11 mouse cellular contexts compared by ENCODE assay signal in genomic region chr12:105511671-105512502, GRCm38 (mm10). TPM values are rescaled to one million over a fixed set of nuclear protein-coding genes. Genes with fewer than 3 reads are reported as not detected.
DNase-seq lines count a peak whose midpoint lies in the region; ATAC-seq and TF ChIP-seq lines count a peak whose summit lies in the region.
"Had no signal": no experiment of that assay in that cellular context is flagged by ENCODE, and none has a peak within 500 bp of the region (broad histone marks: within the 10 kb centered on the region; RNA-seq: fewer than 3 reads in every experiment).

No protein-coding gene starts in this region.

- ATAC-seq in heart, embryonic 15.5 days (replicated peaks; ENCODE audit: insufficient number of reproducible peaks, insufficient read depth, low FRiP score, low read depth): peak; percentile 44
- ATAC-seq in liver, embryonic 12.5 days: no peak
- peak; percentile 47; the same call in 1 of the 2 replicates for ATAC-seq in intestine, postnatal 0 days
- ATAC-seq in neural tube, embryonic 15.5 days (ENCODE audit: low FRiP score): no peak
- ATAC-seq in midbrain, embryonic 16.5 days: no peak

- 57% methylated on average over 16 of the region's 16 CpGs for WGBS in heart, embryonic 15.5 days
- WGBS in liver, embryonic 12.5 days (ENCODE audit: insufficient replicate concordance): 67% methylated on average over 16 of the region's 16 CpGs
- WGBS in intestine, postnatal 0 days: 54% methylated on average over 16 of the region's 16 CpGs
- 65% methylated on average over 16 of the region's 16 CpGs for WGBS in neural tube, embryonic 15.5 days
- 84% methylated on average over 16 of the region's 16 CpGs for WGBS in midbrain, embryonic 16.5 days

- H3K9ac ChIP-seq in heart, embryonic 15.5 days: no peak overlapping the region
- no peak overlapping the region for H3K9ac ChIP-seq in liver, embryonic 12.5 days
- H3K9ac ChIP-seq in intestine, postnatal 0 days (ENCODE audit: low read depth, low read length): no peak overlapping the region
- no peak overlapping the region for H3K9ac ChIP-seq in neural tube, embryonic 15.5 days (replicated peaks)
- H3K9ac ChIP-seq in midbrain, embryonic 16.5 days (ENCODE audit: low read depth, low read length): no peak overlapping the region

- peak overlapping the region; percentile 72 for H3K27ac ChIP-seq in heart, embryonic 15.5 days
- no peak overlapping the region for H3K27ac ChIP-seq in liver, embryonic 12.5 days
- peak overlapping the region; percentile 63 for H3K27ac ChIP-seq in intestine, postnatal 0 days (ENCODE audit: low read depth, low read length)
- peak overlapping the region; percentile 58 for H3K27ac ChIP-seq in neural tube, embryonic 15.5 days (replicated peaks)
- H3K27ac ChIP-seq in midbrain, embryonic 16.5 days (ENCODE audit: low read length): no peak overlapping the region
- H3K27ac ChIP-seq: hindbrain, embryonic 10.5 days had no signal

- H3K4me3 ChIP-seq in heart, embryonic 15.5 days: no peak overlapping the region
- no peak overlapping the region for H3K4me3 ChIP-seq in liver, embryonic 12.5 days
- no peak overlapping the region for H3K4me3 ChIP-seq in intestine, postnatal 0 days (ENCODE audit: low read depth, low read length)
- H3K4me3 ChIP-seq in neural tube, embryonic 15.5 days (replicated peaks): no peak overlapping the region
- no peak overlapping the region for H3K4me3 ChIP-seq in midbrain, embryonic 16.5 days (ENCODE audit: low read depth, low read length)
- H3K4me3 ChIP-seq: hindbrain, embryonic 10.5 days had no signal

- peaks cover 17% of the 10 kb centered on the region for H3K4me1 ChIP-seq in heart, embryonic 15.5 days (replicated peaks)
- no peaks in the 10 kb centered on the region for H3K4me1 ChIP-seq in liver, embryonic 12.5 days
- no peaks in the 10 kb centered on the region for H3K4me1 ChIP-seq in intestine, postnatal 0 days (replicated peaks; ENCODE audit: control insufficient read depth, insufficient read depth, low read length)
- no peaks in the 10 kb centered on the region for H3K4me1 ChIP-seq in neural tube, embryonic 15.5 days
- no peaks in the 10 kb centered on the region for H3K4me1 ChIP-seq in midbrain, embryonic 16.5 days (ENCODE audit: control insufficient read depth, insufficient read depth, low read length)

- no peak for TF ChIP-seq CTCF in intestine, postnatal 0 days (IDR thresholded peaks at IDR 0.05; ENCODE audit: low read depth)

- no peaks in the 10 kb centered on the region for H3K9me3 ChIP-seq in heart, embryonic 15.5 days (replicated peaks)
- no peaks in the 10 kb centered on the region for H3K9me3 ChIP-seq in liver, embryonic 12.5 days (replicated peaks)
- no peaks in the 10 kb centered on the region for H3K9me3 ChIP-seq in intestine, postnatal 0 days (ENCODE audit: control insufficient read depth)
- H3K9me3 ChIP-seq in neural tube, embryonic 15.5 days (replicated peaks): no peaks in the 10 kb centered on the region
- H3K9me3 ChIP-seq in midbrain, embryonic 16.5 days (replicated peaks; ENCODE audit: control insufficient read depth, low read length, poor library complexity, severe bottlenecking): no peaks in the 10 kb centered on the region
- H3K9me3 ChIP-seq: hindbrain, embryonic 10.5 days had no signal

- peaks cover 20% of the 10 kb centered on the region for H3K27me3 ChIP-seq in heart, embryonic 15.5 days
- H3K27me3 ChIP-seq in liver, embryonic 12.5 days (replicated peaks): no peaks in the 10 kb centered on the region
- H3K27me3 ChIP-seq in intestine, postnatal 0 days (replicated peaks; ENCODE audit: control insufficient read depth, insufficient read depth, low read length): no peaks in the 10 kb centered on the region
- H3K27me3 ChIP-seq in neural tube, embryonic 15.5 days (replicated peaks): no peaks in the 10 kb centered on the region
- H3K27me3 ChIP-seq in midbrain, embryonic 16.5 days (ENCODE audit: control insufficient read depth, insufficient read depth, low read depth, low read length): no peaks in the 10 kb centered on the region

- DNase-seq in heart, adult 11 months: no peak
- DNase-seq in liver: peak; percentile 15
- DNase-seq in frontal cortex, postnatal 14 days (ENCODE audit: low spot score in 2 of 2): no peak

- peak overlapping the region; percentile 4; the same call in 1 of the 2 replicates for H3K4me2 ChIP-seq in heart, embryonic 15.5 days
- H3K4me2 ChIP-seq in liver, embryonic 12.5 days: no peak overlapping the region
- no peak overlapping the region for H3K4me2 ChIP-seq in intestine, postnatal 0 days (replicated peaks; ENCODE audit: low read depth)
- no peak overlapping the region for H3K4me2 ChIP-seq in neural tube, embryonic 15.5 days
- H3K4me2 ChIP-seq in midbrain, embryonic 16.5 days (ENCODE audit: low read length): no peak overlapping the region
- H3K4me2 ChIP-seq: midbrain, embryonic 11.5 days had no signal

- H3K36me3 ChIP-seq in heart, embryonic 15.5 days: no peaks in the 10 kb centered on the region
- H3K36me3 ChIP-seq in liver, embryonic 12.5 days: no peaks in the 10 kb centered on the region
- no peaks in the 10 kb centered on the region for H3K36me3 ChIP-seq in intestine, postnatal 0 days (ENCODE audit: control insufficient read depth, insufficient read depth)
- no peaks in the 10 kb centered on the region for H3K36me3 ChIP-seq in neural tube, embryonic 15.5 days
- no peaks in the 10 kb centered on the region for H3K36me3 ChIP-seq in midbrain, embryonic 16.5 days (ENCODE audit: control insufficient read depth, insufficient read depth, low read length)
- H3K36me3 ChIP-seq: hindbrain, embryonic 10.5 days had no signal

RNA-seq across cellular contexts. Expression of gene Bdkrb2, which starts 51.1 kb away (rescaled TPM):
- polyA plus RNA-seq in heart, embryonic 15.5 days (2015; fragmentation: Nextera tagmentation; extraction: Ambion mirVana): 0.77 and 1.6 TPM in 2 replicates
- polyA plus RNA-seq in liver, embryonic 12.5 days (2016; fragmentation: Nextera tagmentation; extraction: Ambion mirVana): not detected in 2 replicates
- 3.8 and 4.4 TPM in 2 replicates for polyA plus RNA-seq in intestine, postnatal 0 days (2015; fragmentation: Nextera tagmentation; extraction: Ambion mirVana)
- polyA plus RNA-seq in neural tube, embryonic 15.5 days (2015; fragmentation: Nextera tagmentation; extraction: Ambion mirVana): 2.4 and 3.1 TPM in 2 replicates
- 1.6 and 2.4 TPM in 2 replicates for polyA plus RNA-seq in midbrain, embryonic 16.5 days (2015; fragmentation: Nextera tagmentation; extraction: Ambion mirVana)

RNA-seq across cellular contexts. Expression of gene D430019H16Rik, which starts 58.2 kb away (rescaled TPM):
- polyA plus RNA-seq in heart, embryonic 15.5 days (2015; fragmentation: Nextera tagmentation; extraction: Ambion mirVana): 0.24 and 0.43 TPM in 2 replicates
- 0.13 and 0.19 TPM in 2 replicates for polyA plus RNA-seq in liver, embryonic 12.5 days (2016; fragmentation: Nextera tagmentation; extraction: Ambion mirVana)
- 0.51 and 0.56 TPM in 2 replicates for polyA plus RNA-seq in intestine, postnatal 0 days (2015; fragmentation: Nextera tagmentation; extraction: Ambion mirVana)
- 9.2 and 11.3 TPM in 2 replicates for polyA plus RNA-seq in neural tube, embryonic 15.5 days (2015; fragmentation: Nextera tagmentation; extraction: Ambion mirVana)
- polyA plus RNA-seq in midbrain, embryonic 16.5 days (2015; fragmentation: Nextera tagmentation; extraction: Ambion mirVana): 16.3 and 16.7 TPM in 2 replicates
- polyA plus RNA-seq: C2C12 had no signal

Comparison
In these comparisons a context has a peak if more than half of its experiments do, and no peak if none do; other contexts are left out.
1. ATAC-seq: peak in heart, embryonic 15.5 days (single experiment) and intestine, postnatal 0 days (single experiment); none in liver, embryonic 12.5 days (single experiment), neural tube, embryonic 15.5 days (single experiment) and midbrain, embryonic 16.5 days (single experiment).
2. H3K27ac ChIP-seq: peak in heart, embryonic 15.5 days (single experiment), intestine, postnatal 0 days (single experiment) and neural tube, embryonic 15.5 days (single experiment); none in liver, embryonic 12.5 days (single experiment) and midbrain, embryonic 16.5 days (single experiment).